Mouse (Mus musculus): Measurements from ENCODE around the gene Pla2g2d.

The Pla2g2d gene

GRCm38 (mm10) chr4:138775435-138775834 is at the start of gene Pla2g2d:
Gene Pla2g2d (plus strand): TSS chr4:138775735.
- DNase-seq (ENCODE audit: low read depth), result no peak

DNA sequence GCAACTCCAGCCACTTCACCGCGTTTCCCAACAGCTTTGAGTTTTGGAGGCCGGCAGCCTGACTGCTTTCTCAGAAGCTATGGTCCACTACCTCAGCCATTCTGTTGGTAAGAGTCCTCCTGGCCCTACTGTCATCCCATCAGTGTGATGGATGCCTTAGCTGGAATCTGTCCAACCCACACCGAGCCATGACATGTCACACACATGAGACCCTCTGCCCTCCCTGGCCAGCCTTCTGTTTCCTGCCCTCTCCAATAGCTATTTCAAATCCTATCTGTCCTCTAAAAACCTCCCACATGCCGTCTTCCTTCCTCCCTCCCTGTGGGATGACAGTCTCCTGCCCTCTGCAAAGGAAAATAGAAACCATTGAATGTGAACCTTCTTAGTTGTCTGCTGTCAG is 49.8 kb upstream of the Pla2g2d start:
- DNase-seq (ENCODE audit: low read depth), result no peak

DNA sequence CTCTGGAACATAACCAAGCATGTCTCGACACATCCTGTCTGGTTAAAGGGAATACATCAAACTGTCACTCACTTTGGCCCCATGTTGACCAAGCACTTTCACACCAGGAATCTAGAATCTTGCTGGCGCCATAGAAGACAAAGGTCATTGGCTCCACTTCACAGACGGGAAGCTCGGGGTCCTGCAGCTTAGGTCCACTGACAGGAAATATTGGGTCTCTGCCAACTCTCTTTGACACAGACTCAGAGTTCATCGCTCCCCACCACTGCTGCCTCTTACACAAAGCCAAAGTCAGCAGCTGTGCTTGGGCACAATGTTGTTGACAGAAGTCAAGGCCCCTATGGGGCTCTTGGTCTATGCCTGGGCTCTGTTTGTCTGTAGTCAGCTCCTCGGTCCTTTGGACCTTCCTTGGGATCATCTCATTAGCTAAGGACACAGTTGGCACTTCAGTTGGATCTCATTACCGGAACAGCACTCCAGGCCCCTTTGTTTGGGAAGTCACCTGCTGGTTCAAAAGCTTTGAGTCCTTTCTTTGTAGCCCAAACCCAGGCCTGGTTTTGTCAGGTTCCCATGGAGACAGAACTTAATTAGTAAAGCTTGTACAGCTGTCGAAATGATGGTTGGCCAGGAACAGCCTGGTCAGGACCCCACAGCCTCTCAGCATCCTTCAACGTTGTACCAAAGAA is 46.4 kb upstream of the Pla2g2d start:
- no peak for DNase-seq (ENCODE audit: low read depth)

DNA sequence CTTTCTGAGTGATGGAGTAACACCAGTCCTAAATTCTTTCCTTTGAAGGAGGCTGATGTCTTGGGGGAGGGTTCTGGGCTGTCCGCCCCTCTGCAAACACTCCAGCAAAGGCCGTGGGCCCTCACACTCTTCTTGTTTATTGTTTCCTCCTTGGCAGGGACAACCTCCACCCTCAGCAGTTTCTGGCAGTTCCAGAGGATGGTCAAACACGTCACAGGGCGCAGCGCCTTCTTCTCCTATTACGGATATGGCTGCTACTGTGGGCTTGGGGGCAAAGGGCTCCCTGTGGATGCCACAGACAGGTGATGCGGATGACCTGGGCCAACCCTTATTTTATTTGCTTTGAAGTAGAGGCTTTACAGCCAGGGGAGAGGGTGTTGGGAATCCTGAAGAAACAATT is 41.4 kb upstream of the Pla2g2d start:
- no peak for DNase-seq (ENCODE audit: low read depth)

DNA sequence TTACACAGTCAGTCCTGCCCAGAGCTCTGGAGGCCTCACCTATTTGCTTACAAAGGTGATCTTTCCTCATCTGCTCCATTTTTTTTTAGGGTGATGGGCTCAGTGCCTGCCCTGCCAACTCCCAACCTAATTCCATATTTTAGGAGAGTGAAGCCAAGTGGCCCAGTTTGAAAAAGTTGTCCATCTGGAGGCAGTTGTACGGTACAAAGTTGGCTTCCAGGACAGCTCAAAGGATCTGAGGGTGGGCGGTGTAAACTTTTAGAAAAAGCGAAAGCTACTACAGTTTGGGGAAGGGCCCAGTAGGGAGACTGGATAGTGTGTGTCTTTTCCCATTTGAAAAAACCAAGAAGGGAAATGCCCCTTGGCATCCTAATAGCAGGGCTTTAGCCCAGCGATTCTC is 40.7 kb upstream of the Pla2g2d start:
- no peak for DNase-seq (ENCODE audit: low read depth)

GRCm38 (mm10) chr4:138737031-138737430 is 38.5 kb upstream of the Pla2g2d start, which contains the start of gene Ubxn10:
Gene Ubxn10 (minus strand): TSS chr4:138737167.
- DNase-seq (ENCODE audit: low read depth), result no peak

DNA sequence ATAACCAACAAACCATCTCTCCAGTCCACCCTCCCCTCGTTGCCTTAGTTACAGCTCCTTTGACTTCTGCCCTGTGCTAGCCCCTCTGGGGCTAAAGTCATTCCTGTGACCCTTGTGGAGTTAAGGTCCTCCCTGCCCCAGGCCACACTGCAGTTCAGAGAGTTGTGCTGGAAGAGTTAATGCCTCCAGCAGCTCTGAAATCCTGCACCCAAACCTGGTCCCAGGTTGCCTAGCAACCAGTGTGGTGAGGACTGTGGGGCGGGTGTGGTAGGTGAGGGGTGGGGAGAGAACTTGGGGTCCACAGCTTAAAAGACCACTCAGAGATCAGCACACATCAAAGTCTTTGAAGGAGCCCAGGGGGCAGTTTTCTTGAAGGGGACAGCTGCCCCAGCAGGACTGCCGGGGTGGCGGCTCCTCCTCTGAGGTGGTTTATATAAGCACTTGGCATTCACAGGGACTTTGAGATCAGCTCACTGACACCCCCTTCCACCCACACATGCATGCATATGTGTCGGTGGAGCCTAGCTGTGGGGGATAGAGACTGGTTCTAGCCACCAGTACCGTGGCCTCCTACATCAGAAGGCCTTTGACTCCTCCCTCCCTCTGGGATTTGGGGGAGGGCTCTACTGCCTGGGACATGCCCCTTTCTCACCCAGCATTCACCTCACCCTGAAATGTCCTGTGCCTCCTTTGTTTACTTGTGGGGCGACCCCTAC is 36.2 kb upstream of the Pla2g2d start:
- no peak for DNase-seq (ENCODE audit: low read depth)

GRCm38 (mm10) chr4:138745884-138746283 is 29.7 kb upstream of the Pla2g2d start:
- no peak for DNase-seq (ENCODE audit: low read depth)

DNA sequence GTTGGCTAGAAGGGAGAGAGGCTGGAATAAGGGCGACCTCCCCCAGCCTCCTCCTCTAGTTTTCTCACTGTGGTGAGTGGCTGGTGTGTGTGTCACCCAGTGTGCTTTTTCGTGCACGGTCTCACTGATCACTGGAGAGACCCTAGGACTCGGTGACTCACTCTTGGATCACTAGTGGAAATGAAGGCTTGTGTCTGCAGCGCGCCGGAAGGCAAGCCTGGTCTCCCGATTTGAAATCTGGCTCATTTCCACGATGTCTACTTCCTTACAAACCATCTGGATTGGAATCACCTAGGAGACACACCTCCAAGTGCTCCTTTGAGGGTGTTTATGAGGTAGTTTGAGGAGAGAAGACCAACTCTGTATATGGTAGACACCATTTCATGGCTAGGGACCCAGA is 28.7 kb upstream of the Pla2g2d start:
- no peak for DNase-seq (ENCODE audit: low read depth)

- no peak for DNase-seq (ENCODE audit: low read depth)
Measured at GRCm38 (mm10) chr4:138747851-138748250, 27.7 kb upstream of the Pla2g2d start.

- DNase-seq (ENCODE audit: low read depth), result peak; percentile 38
Measured at GRCm38 (mm10) chr4:138748369-138749072, 27.0 kb upstream of the Pla2g2d start.

GRCm38 (mm10) chr4:138752603-138753002 is 22.9 kb upstream of the Pla2g2d start:
- peak; percentile 3 for DNase-seq (ENCODE audit: low read depth)

GRCm38 (mm10) chr4:138753608-138754007 is 21.9 kb upstream of the Pla2g2d start:
- no peak for DNase-seq (ENCODE audit: low read depth)

GRCm38 (mm10) chr4:138754432-138754831 is 21.1 kb upstream of the Pla2g2d start:
- DNase-seq (ENCODE audit: low read depth), result no peak

DNA sequence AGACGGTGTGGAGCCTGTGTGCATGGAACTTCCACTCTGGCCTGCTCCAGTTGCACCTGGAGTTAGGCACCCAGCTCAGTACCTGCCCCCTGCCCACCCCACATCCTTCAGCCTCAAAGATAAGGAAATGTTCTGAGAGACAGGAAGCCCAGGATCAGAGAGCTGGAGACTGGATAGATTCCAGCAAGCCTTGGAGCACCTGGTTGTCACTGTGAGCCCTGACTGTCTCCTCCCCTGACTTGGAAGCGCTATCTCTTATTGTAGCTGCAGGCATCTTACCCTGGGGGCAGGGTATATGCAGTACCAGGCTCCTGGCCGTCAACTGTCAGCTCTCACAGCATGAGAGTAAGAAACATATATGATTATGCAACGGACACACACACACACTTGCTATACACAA is 20.1 kb upstream of the Pla2g2d start:
- DNase-seq (ENCODE audit: low read depth), result no peak

GRCm38 (mm10) chr4:138755983-138756382 is 19.6 kb upstream of the Pla2g2d start:
- DNase-seq (ENCODE audit: low read depth), result no peak

DNA sequence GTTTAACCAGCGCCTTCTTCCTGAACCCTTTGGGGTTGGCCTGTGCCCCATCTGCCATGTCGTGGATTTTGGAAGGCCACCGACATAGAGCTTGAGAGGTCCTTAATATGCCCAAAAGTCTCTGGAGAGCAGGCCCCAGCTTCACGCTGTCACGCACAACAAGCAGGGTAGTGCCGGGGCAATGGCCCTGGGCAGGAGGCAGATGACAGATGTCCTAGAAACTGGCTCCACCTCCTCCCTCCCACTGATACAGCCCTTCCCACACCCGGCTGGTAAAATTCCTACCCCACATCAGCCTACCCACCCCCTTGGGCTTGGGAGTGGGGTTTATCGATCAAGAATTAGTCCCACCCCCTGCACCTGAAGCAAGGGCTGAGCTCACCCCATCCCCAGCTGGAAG is 18.1 kb upstream of the Pla2g2d start, which contains the start of gene Pla2g2f:
TSS of gene Pla2g2f (minus strand) at position 211 of the 400 bp plus-strand sequence.
- no peak for DNase-seq (ENCODE audit: low read depth)

DNA sequence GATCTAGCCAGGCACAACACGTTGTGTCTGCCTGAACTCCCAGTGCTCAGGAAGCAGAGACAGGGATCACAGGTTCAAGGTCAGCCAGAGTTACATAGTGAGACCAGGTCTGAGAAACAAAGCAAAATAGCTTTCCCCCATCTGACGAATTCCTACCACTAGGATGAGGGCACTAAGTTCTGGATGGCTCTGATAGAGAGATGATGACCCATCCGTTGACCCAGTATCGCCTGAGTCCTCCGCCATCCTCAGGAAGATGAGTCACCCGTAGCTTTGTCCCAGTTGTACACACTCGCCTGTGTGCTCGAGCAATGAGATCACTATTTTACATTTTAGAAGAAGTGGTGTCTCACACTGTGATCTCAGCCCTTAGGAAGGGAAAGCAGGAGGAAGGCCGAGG is 13.3 kb upstream of the Pla2g2d start:
- DNase-seq (ENCODE audit: low read depth), result no peak

- no peak for DNase-seq (ENCODE audit: low read depth)
Measured at GRCm38 (mm10) chr4:138771970-138772369, 3.6 kb upstream of the Pla2g2d start.

GRCm38 (mm10) chr4:138772386-138772785 is 3.1 kb upstream of the Pla2g2d start:
- DNase-seq (ENCODE audit: low read depth), result no peak

DNA sequence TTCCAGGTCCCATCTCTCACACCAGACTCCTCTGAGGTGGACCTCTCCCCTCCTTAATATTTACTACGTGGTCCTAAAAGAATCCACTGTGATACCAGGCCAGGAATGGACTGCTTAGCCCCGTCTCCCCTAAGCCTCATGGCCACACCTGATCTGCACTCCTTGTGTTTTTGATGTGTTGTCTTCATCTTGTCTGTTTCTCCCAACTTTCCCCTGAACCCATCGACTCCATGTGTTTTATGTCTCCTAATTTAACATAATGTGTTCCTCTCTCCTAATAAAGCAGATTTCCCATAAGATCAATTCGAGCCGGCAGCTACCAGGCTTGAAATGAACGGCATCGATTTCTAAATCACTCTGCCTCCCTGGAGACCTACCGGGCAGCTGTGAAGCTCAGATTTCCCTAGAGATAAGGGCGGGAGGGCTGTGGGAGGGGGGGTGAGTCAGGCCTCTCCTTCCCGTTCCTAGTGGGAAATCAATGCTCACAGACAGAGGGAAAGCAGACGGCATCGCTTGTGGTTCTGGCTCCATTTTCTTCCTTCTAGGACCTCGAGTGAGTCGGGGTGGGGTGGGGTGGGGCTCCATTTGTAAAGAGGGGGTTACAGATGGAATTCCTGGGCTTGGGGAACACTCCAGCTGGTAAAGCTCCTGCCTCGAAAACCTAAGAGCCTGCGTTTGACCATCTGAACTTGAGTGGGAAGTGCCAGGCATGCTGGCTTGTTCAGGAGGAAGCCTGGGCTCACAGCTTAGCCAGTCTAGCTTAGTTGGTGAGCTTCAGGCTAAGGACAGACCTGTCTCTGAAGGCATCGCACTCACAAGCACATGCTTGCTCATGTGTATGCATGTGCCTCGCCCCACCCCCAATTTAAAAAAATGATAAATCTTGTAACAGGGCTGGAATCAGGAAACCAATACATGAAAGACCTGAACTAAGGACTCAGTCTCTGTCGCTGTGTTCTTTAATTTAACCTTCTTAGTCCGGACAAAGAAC is 2.2 kb downstream of the Pla2g2d start:
- DNase-seq (ENCODE audit: low read depth), result no peak

- no peak for DNase-seq (ENCODE audit: low read depth)
Measured at GRCm38 (mm10) chr4:138780300-138780699, 4.8 kb downstream of the Pla2g2d start.

Measured in induced T-regulatory cell, adult 2 months (primary cell).